Mouse (Mus musculus): Measurements from ENCODE around the gene Noct. TPM values are rescaled to one million over a fixed set of nuclear protein-coding genes. Genes with fewer than 3 reads are reported as not detected.

Gene Noct
- polyA plus RNA-seq, 1 experiment from 2014 or later = 8.9 TPM

DNA sequence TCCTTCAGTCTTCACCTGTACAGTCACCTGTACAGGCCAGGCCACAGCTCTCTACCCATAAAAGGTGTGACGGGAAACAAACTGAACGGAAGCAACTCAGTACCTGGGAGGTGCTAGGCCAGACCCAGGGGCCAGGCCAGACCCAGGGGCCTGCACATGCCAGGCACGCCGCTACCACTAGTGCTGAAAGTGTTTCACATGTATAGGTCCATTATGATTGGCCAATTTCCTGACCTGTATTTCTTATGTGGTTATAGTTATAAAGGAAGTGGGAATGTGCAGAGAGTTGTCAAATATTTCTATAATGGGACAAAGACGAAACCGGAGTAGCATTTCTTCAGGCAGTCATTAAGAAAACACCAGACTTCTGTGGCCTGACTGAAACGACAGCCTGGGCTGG lies 30.5 kb downstream of the Noct start:
- DNase-seq = no peak
- H3K4me2 ChIP-seq = no peak overlapping the region
- TF ChIP-seq CTCF (IDR thresholded peaks at IDR 0.05; ENCODE audit: low read depth) = no peak
- ATAC-seq (ENCODE audit: insufficient read depth) = no peak
- no peak overlapping the region for H3K27ac ChIP-seq (ENCODE audit: low read depth)
- no peak overlapping the region for H3K4me3 ChIP-seq (ENCODE audit: low read depth, low read length)
- no peak overlapping the region for H3K9ac ChIP-seq
- H3K4me1 ChIP-seq (ENCODE audit: insufficient read depth) = no peaks in the 10 kb centered on the region
- H3K9me3 ChIP-seq (ENCODE audit: low read depth, low read length) = no peaks in the 10 kb centered on the region
- no peaks in the 10 kb centered on the region for H3K27me3 ChIP-seq (ENCODE audit: insufficient read depth, low read length)
- peaks cover 89% of the 10 kb centered on the region for H3K36me3 ChIP-seq (ENCODE audit: insufficient read depth)
- WGBS = 88% methylated on average over 7 of the region's 7 CpGs

DNA sequence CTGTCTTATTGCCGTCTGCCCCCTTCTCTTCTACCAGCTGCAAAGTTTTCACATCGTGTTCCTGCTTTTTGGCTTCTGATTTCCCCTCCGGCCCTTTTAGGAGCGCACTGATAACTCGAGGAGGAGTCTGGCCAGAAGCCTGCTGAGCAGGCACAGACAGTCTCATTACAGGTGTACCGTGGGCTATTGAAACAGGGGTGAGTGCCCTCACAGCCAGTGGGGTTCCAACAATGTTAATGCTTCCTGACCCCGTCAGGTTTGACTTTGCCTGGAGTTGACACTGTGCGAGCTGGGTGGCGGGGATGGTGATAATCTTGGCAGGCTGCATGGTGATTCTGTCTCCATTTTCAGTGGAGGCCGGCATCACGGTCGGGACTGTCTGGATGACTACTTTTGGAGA lies 32.2 kb downstream of the Noct start:
- Histone ChIP-seq H3K27ac (ENCODE audit: low read depth) (no peak overlapping the region), H3K9ac (no peak overlapping the region), H3K36me3 (ENCODE audit: insufficient read depth) (peaks cover 96% of the 10 kb centered on the region), H3K9me3 (ENCODE audit: low read depth, low read length) (no peaks in the 10 kb centered on the region), H3K4me3 (ENCODE audit: low read depth, low read length) (no peak overlapping the region), H3K4me2 (no peak overlapping the region), H3K4me1 (ENCODE audit: insufficient read depth) (no peaks in the 10 kb centered on the region), H3K27me3 (ENCODE audit: insufficient read depth, low read length) (no peaks in the 10 kb centered on the region)
- no peak for DNase-seq
- no peak for TF ChIP-seq CTCF (IDR thresholded peaks at IDR 0.05; ENCODE audit: low read depth)
- WGBS = 84% methylated on average over 12 of the region's 12 CpGs
- ATAC-seq (ENCODE audit: insufficient read depth) = no peak

DNA sequence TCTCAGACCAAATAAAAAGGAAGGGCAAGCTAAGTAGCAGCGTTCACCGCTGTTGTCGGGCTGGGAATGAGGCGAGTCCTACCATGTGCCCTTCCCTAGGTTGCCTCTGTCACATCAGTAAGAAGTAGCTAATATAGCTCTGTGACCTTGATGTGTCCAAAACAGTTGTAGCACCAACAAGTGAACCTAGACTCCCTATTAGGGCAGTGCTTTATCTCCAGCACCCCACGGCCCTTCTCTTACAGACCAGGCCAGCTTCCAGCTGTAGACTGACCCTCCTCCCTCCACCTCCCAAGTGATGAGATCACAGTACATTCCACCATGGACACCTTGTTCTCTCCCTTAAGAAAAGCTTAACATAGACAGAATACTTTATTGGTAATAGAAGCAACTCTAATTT lies 33.8 kb downstream of the Noct start:
- Histone ChIP-seq H3K9me3 (ENCODE audit: low read depth, low read length) (no peaks in the 10 kb centered on the region), H3K4me3 (ENCODE audit: low read depth, low read length) (no peak overlapping the region), H3K27me3 (ENCODE audit: insufficient read depth, low read length) (no peaks in the 10 kb centered on the region), H3K4me2 (no peak overlapping the region), H3K9ac (no peak overlapping the region), H3K4me1 (ENCODE audit: insufficient read depth) (no peaks in the 10 kb centered on the region), H3K36me3 (ENCODE audit: insufficient read depth) (peaks cover 97% of the 10 kb centered on the region), H3K27ac (ENCODE audit: low read depth) (no peak overlapping the region)
- WGBS = 90% methylated on average over 5 of the region's 5 CpGs
- TF ChIP-seq CTCF (IDR thresholded peaks at IDR 0.05; ENCODE audit: low read depth) = no peak
- ATAC-seq (ENCODE audit: insufficient read depth) (no peak), DNase-seq (no peak)

DNA sequence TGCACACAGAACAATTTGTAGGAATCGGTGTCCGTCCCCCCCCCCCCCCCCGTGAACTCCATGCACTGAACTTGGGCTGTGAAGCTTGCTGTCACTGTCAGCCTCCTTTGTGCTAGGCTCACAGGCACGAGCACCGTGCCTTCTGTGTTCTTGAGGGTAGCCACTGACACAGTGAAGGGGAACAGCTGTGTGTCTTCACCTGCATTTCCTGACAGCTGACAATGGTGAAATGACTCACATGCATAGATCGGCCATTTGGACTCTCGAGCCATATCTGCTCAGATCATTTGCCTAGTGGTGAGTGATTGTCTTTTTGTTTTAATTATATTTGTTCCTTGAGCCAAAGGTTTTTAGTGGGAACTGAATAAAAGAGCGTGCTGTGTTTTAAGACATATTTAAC lies 38.7 kb downstream of the Noct start:
- H3K27ac ChIP-seq (ENCODE audit: low read depth) = no peak overlapping the region
- WGBS = 58% methylated on average over 8 of the region's 8 CpGs
- no peaks in the 10 kb centered on the region for H3K9me3 ChIP-seq (ENCODE audit: low read depth, low read length)
- H3K4me2 ChIP-seq = no peak overlapping the region
- ATAC-seq (ENCODE audit: insufficient read depth) = no peak
- peaks cover 82% of the 10 kb centered on the region for H3K36me3 ChIP-seq (ENCODE audit: insufficient read depth)
- no peaks in the 10 kb centered on the region for H3K27me3 ChIP-seq (ENCODE audit: insufficient read depth, low read length)
- no peak overlapping the region for H3K9ac ChIP-seq
- no peak for TF ChIP-seq CTCF (IDR thresholded peaks at IDR 0.05; ENCODE audit: low read depth)
- no peaks in the 10 kb centered on the region for H3K4me1 ChIP-seq (ENCODE audit: insufficient read depth)
- no peak for DNase-seq
- no peak overlapping the region for H3K4me3 ChIP-seq (ENCODE audit: low read depth, low read length)

DNA sequence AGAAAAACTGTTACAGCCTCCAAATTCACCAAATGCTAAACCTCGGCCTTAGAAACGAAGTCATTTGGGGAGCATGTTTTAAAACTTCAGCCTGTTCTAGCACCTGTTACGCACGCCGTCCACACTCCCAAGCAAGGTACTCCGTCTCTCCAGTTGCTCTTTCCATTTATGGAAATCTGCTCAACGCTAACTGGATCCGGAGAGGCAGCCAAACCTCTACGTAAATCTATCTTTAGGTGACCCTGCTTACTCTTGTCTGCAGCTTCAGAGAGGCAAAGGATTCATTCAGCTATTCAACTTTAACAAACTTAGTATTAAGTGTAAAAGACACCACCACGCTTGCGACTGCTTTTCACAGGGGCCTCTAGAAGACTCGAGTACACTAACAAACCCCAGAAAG lies 44.2 kb downstream of the Noct start:
- Histone ChIP-seq H3K4me2 (no peak overlapping the region), H3K9me3 (ENCODE audit: low read depth, low read length) (no peaks in the 10 kb centered on the region), H3K4me1 (ENCODE audit: insufficient read depth) (no peaks in the 10 kb centered on the region), H3K4me3 (ENCODE audit: low read depth, low read length) (no peak overlapping the region), H3K36me3 (ENCODE audit: insufficient read depth) (peaks cover 29% of the 10 kb centered on the region), H3K27ac (ENCODE audit: low read depth) (no peak overlapping the region), H3K9ac (no peak overlapping the region), H3K27me3 (ENCODE audit: insufficient read depth, low read length) (no peaks in the 10 kb centered on the region)
- ATAC-seq (ENCODE audit: insufficient read depth) (no peak), DNase-seq (no peak)
- TF ChIP-seq CTCF (IDR thresholded peaks at IDR 0.05; ENCODE audit: low read depth) = no peak
- 71% methylated on average over 12 of the region's 12 CpGs for WGBS

DNA sequence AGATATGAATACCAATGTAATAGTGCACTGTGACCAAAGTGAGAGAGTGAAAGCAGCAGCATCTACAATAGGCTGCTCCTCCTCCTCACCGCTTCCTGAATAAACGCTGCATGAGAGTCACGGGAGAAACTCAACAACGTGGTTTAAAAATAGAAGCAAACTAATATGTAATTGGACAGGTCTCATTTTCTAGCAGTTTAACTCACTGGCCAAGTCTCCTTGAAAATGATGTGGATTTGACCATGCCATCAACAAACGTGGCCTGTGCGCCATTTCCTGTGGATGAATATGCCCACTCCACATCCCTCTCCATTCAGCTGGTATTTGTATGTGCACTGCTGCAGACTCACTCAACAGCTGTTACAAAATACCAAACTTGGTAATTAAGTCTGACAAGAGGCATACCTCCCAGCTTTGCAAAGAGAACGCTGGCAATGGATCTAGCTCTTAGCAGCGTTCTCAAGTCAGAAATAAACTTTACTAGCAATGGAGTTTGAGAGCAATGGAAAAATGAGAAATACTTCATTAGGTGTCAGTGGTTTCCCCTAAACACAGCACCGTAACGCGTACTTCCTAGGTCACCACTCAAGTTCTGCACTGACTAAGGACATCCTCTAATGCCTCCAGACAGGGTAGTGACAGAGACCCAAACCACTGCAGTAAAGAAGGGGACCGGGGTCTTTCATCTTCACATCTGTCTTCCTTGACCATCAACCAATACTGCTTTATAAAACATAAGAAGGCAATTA lies 46.0 kb downstream of the Noct start:
- DNase-seq (peak; percentile 15), ATAC-seq (ENCODE audit: insufficient read depth) (no peak)
- Histone ChIP-seq H3K4me3 (ENCODE audit: low read depth, low read length) (no peak overlapping the region), H3K36me3 (ENCODE audit: insufficient read depth) (peaks cover 12% of the 10 kb centered on the region), H3K27me3 (ENCODE audit: insufficient read depth, low read length) (no peaks in the 10 kb centered on the region), H3K9ac (no peak overlapping the region), H3K4me2 (no peak overlapping the region), H3K4me1 (ENCODE audit: insufficient read depth) (no peaks in the 10 kb centered on the region), H3K9me3 (ENCODE audit: low read depth, low read length) (no peaks in the 10 kb centered on the region), H3K27ac (ENCODE audit: low read depth) (peak overlapping the region; percentile 43; the same call in 1 of the 2 replicates)
- no peak for TF ChIP-seq CTCF (IDR thresholded peaks at IDR 0.05; ENCODE audit: low read depth)
- WGBS = 66% methylated on average over 12 of the region's 12 CpGs

DNA sequence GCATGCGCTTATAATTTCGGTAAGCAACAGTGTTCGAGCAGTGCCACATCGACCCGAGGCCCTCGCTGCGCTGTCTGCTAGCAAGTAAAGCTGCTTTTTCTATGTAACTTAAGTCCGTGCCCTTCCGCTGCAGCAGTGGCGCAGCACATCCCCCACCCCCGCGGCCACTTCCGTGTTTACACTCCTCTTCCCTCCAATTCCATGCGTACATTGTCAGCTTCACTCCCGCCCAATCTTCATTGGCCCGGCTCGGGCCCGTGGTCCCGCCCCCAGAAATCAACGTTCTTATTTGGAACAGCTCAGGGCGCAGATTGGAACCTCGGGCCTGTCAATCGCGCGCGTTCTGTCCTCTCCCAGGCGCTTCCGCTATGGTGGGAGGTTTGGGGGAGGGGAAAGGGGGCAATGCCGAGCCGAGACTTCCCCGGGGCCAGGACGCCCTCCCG lies 51.7 kb downstream of the Noct start:
- TF ChIP-seq CTCF (IDR thresholded peaks at IDR 0.05; ENCODE audit: low read depth) = no peak
- Histone ChIP-seq H3K36me3 (ENCODE audit: insufficient read depth) (no peaks in the 10 kb centered on the region), H3K4me1 (ENCODE audit: insufficient read depth) (no peaks in the 10 kb centered on the region), H3K4me3 (ENCODE audit: low read depth, low read length) (peak overlapping the region; percentile 97), H3K9me3 (ENCODE audit: low read depth, low read length) (no peaks in the 10 kb centered on the region), H3K27me3 (ENCODE audit: insufficient read depth, low read length) (no peaks in the 10 kb centered on the region), H3K4me2 (peak overlapping the region; percentile 83), H3K27ac (ENCODE audit: low read depth) (peak overlapping the region; percentile 99), H3K9ac (peak overlapping the region; percentile 95)
- peak; percentile 98 for ATAC-seq (ENCODE audit: insufficient read depth)
- under 1% methylated on average over 33 of the region's 33 CpGs for WGBS
- peak; percentile 99 for DNase-seq

Measured in lung, embryonic 14.5 days (tissue).